Mouse (Mus musculus) neural tube, embryonic 15.5 days (tissue): ENCODE results near the gene Nuak1. TPM values are rescaled to one million over a fixed set of nuclear protein-coding genes. Genes with fewer than 3 reads are reported as not detected.

Source experiments
- ATAC-seq: fragments of 200-750 bp; cut with Nextera tagmentation; 2 replicates; pipeline ENCODE4 v1.8.0; 2017; ENCODE audit warnings: mild to moderate bottlenecking, moderate TSS enrichment, moderate library complexity; ENCODE audit not compliant: low FRiP score
- H3K27ac ChIP-seq: fragments of 300-500 bp; sonication (generic); replicated peaks from 2 replicates; pipeline ENCODE4 v1.5.1; 2015; ENCODE audit warnings: mild to moderate bottlenecking, inconsistent platforms
- H3K27me3 ChIP-seq: fragments of 300-500 bp; sonication (generic); replicated peaks from 2 replicates; pipeline ENCODE4 v1.6.1; 2015; ENCODE audit warnings: inconsistent platforms
- H3K36me3 ChIP-seq: fragments of 300-500 bp; sonication (generic); 2 replicates; pipeline ENCODE4 v1.6.1; 2015; ENCODE audit warnings: inconsistent platforms
- H3K4me1 ChIP-seq: fragments of 300-500 bp; sonication (generic); 2 replicates; pipeline ENCODE4 v1.6.1; 2015; ENCODE audit warnings: inconsistent platforms
- H3K4me2 ChIP-seq: fragments of 300-500 bp; sonication (generic); 2 replicates; pipeline ENCODE4 v1.6.1; 2015; ENCODE audit warnings: inconsistent platforms, mild to moderate bottlenecking, moderate library complexity
- H3K4me3 ChIP-seq: fragments of 300-500 bp; sonication (generic); replicated peaks from 2 replicates; pipeline ENCODE4 v1.5.1; 2015; ENCODE audit warnings: mild to moderate bottlenecking, inconsistent platforms
- H3K9ac ChIP-seq: fragments of 300-500 bp; sonication (generic); replicated peaks from 2 replicates; pipeline ENCODE4 v1.6.1; 2015; ENCODE audit warnings: mild to moderate bottlenecking, inconsistent platforms
- H3K9me3 ChIP-seq: fragments of 300-500 bp; sonication (generic); replicated peaks from 2 replicates; pipeline ENCODE4 v1.6.1; 2016; ENCODE audit warnings: inconsistent platforms
- WGBS: fragments of 180-500 bp; shearing (Covaris S2); methylation state at CpG from one replicate; pipeline ENCODE4 v1.1.7; 2015; ENCODE audit warnings: mixed read lengths; 5-methylcytosine and 5-hydroxymethylcytosine counted together
- polyA plus RNA-seq: library from polyadenylated mRNA; unstranded; fragments of >200 nt; fragmentation: Nextera tagmentation; extraction: Ambion mirVana; gene quantifications from 2 replicates; pipeline ENCODE4 v1.2.1, GENCODE M21; 2015

The Nuak1 gene
- polyA plus RNA-seq, 1 experiment from 2014 or later = 4.8 TPM

DNA sequence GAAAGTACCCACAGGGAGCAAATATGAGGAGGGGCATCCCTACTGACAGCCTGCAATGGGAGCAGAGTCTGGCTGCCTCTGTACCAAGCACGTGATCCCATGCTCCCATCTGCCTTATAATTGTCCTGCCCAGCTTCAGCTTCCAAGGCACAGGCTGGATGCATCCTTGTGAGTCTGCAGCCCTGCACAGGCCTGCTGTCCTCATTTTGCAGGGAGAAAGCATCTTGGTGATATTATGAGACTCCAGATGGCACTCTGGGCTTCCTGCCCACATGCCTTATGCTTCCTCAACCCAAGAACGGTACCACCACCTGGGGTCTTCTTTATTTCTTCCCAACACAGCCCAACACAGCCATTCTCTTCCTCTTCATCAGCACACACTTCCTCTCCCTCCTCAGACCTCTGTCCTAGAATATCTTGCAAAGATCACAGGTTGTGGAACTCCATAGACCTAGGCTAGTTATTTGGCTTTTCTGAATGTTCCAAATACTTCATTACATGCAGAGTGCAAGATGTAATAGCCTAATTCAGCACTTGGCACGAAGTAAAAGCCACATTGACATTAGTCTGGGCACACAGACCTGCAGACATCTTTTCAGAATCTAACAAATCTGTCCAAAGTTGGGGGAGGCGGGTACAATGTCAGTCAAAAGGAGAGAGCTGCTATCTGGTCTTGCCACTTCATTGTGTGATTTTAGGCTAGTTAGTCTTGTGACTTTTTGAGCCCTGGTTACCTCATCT, 82.2 kb downstream of the Nuak1 start:
- H3K4me3 ChIP-seq = no peak overlapping the region
- H3K27me3 ChIP-seq = no peaks in the 10 kb centered on the region
- 51% methylated on average over 4 of the region's 4 CpGs for WGBS
- no peak overlapping the region for H3K4me2 ChIP-seq
- H3K36me3 ChIP-seq = no peaks in the 10 kb centered on the region
- H3K9me3 ChIP-seq = no peaks in the 10 kb centered on the region
- H3K27ac ChIP-seq = peak overlapping the region; percentile 30; the same call in 1 of the 2 replicates
- 0 out of 2 replicates have a peak, but pooled peaks cover 6% of the 10 kb centered on the region for H3K4me1 ChIP-seq
- ATAC-seq = no peak
- no peak overlapping the region for H3K9ac ChIP-seq

DNA sequence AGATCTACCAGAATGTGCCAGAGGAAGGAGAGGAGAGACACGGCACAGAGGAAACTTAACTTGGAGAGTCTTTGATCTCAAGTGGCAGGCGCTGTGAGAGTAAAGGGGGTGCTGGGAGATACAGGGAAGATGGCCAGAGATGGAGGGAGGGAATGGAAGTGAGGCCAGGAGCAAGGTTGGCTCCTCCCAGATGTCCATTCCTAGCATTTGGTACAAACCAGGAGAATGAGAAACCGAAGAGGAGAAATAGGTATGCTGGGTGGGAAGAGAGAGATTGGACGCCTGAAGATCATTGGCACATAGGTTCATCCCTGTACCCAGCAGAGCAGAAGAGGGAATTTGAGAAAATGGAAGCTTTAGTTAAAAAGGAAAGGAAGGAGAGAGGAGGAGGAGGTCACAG, 82.8 kb downstream of the Nuak1 start:
- Histone ChIP-seq H3K27me3 (no peaks in the 10 kb centered on the region), H3K36me3 (no peaks in the 10 kb centered on the region), H3K9ac (no peak overlapping the region), H3K4me2 (no peak overlapping the region), H3K4me3 (no peak overlapping the region), H3K27ac (peak overlapping the region; percentile 30; the same call in 1 of the 2 replicates), H3K9me3 (no peaks in the 10 kb centered on the region), H3K4me1 (0 out of 2 replicates have a peak, but pooled peaks cover 6% of the 10 kb centered on the region)
- 90% methylated on average over 4 of the region's 4 CpGs for WGBS
- ATAC-seq = no peak

DNA sequence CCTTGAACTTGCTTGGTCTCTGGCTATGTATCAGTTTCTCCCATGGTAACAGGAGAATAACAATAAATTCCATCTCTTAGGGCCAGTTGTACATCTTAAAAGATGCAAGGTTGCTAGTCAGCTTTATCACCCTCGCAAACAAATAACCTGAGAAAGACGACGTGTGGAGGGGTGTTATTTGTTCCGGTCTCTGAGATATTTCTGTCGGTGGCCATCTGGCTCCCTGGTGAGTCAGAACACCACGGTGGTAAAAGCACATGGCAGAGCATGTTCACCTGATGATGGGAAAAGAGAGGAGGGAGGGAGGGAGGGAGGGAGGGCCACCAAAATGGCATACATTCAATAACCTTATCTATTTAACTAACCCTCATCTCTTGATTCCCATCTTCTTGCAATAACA, 86.1 kb downstream of the Nuak1 start:
- WGBS = 61% methylated on average over 6 of the region's 6 CpGs
- Histone ChIP-seq H3K4me1 (0 out of 2 replicates have a peak, but pooled peaks cover 6% of the 10 kb centered on the region), H3K9me3 (no peaks in the 10 kb centered on the region), H3K9ac (no peak overlapping the region), H3K4me3 (no peak overlapping the region), H3K27me3 (no peaks in the 10 kb centered on the region), H3K36me3 (no peaks in the 10 kb centered on the region), H3K27ac (no peak overlapping the region), H3K4me2 (no peak overlapping the region)
- no peak for ATAC-seq

DNA sequence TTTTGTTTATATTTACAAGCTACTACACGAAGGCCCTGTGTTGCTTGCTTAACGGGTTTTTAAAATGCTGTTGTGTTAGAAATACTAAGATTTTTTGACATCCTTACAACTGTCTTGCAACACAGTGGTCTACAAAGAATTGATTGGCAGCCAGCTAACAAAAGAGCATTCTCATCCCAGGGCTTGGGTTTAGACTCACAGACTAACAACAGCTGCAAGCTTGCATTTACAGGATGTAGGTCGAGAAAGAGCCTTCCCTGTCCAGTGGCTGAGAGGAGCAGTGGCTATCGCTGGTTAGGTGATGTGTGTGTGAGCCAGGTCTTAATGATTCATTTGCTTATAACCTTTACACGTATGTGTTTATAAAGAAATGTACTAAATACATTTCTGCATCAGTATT, 94.7 kb downstream of the Nuak1 start:
- ATAC-seq = no peak
- WGBS = 81% methylated on average over 5 of the region's 5 CpGs
- no peaks in the 10 kb centered on the region for H3K4me1 ChIP-seq

DNA sequence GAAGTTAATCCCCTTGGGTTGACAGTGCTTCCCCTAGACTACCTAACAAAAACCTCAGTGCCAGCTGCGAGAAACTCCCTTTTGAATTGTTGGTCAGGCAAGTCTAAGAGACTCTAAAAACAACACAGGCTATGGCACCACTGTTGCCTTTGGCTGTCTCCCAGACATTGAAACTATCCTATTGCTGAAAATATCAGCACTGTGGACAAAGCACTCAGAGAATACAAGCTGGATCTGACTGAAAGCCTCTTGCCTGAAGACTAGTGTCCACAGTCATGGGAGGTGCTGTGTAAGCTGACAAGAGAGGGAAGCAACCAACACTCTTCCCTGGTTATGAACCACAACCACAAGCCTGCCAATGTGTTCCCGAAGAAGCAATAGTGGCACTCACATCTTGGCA, 96.9 kb downstream of the Nuak1 start:
- no peak overlapping the region for H3K27ac ChIP-seq
- no peaks in the 10 kb centered on the region for H3K9me3 ChIP-seq
- H3K4me3 ChIP-seq = no peak overlapping the region
- ATAC-seq = no peak
- no peaks in the 10 kb centered on the region for H3K36me3 ChIP-seq
- WGBS = 92% methylated on average over 2 of the region's 2 CpGs
- no peaks in the 10 kb centered on the region for H3K4me1 ChIP-seq
- no peak overlapping the region for H3K9ac ChIP-seq
- no peak overlapping the region for H3K4me2 ChIP-seq
- no peaks in the 10 kb centered on the region for H3K27me3 ChIP-seq

More for the DNA sequence above, 94.7 kb downstream of the Nuak1 start:
- Histone ChIP-seq H3K4me3 (no peak overlapping the region), H3K27ac (no peak overlapping the region), H3K27me3 (no peaks in the 10 kb centered on the region), H3K9ac (no peak overlapping the region), H3K36me3 (no peaks in the 10 kb centered on the region), H3K4me2 (no peak overlapping the region), H3K9me3 (no peaks in the 10 kb centered on the region)

DNA sequence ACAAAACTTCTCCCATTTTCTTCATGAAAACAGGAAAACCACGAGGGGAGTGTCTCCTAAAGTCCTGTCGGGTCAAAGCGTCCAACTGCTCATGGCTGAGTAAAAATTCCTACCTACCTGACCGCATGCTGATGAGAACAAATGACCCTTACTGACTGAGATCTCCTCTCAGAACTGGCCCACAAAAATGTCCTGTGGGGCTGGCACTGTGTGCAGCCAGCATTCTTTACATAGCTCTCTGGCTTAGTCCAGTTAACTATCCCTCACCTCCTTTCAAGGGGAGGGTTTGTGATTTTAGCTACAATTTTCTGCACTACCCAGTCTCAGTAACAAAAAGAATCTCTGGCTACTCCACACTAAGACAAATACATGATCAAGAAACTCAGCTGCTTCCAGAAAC, 100.9 kb downstream of the Nuak1 start:
- no peak overlapping the region for H3K4me2 ChIP-seq
- no peak for ATAC-seq

DNA sequence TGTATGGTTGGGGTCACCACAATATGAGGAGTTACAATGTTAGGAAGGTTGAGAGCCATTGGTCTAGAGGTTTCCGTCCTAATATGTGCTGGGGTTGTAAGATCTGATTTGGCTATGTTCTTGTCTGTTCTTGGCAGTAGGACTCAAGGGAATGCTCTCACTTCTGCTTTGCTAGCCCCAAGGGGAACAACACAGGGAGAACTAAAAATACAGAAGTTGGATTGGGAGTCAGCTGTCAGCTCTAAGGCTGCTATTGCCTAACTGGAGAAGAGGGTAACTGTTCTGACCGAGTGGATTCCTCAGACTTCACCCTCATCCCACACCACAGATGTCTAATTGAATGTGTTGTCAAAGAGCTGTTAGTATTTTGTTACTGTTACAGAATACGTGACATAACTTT, 101.6 kb downstream of the Nuak1 start:
- 89% methylated on average over 3 of the region's 3 CpGs for WGBS
- Histone ChIP-seq H3K36me3 (no peaks in the 10 kb centered on the region), H3K4me3 (no peak overlapping the region), H3K27me3 (no peaks in the 10 kb centered on the region), H3K9ac (no peak overlapping the region), H3K4me1 (no peaks in the 10 kb centered on the region), H3K9me3 (no peaks in the 10 kb centered on the region), H3K27ac (no peak overlapping the region), H3K4me2 (no peak overlapping the region)
- ATAC-seq = no peak

More for the DNA sequence above, 100.9 kb downstream of the Nuak1 start:
- Histone ChIP-seq H3K9ac (no peak overlapping the region), H3K4me1 (no peaks in the 10 kb centered on the region), H3K4me3 (no peak overlapping the region), H3K27ac (no peak overlapping the region), H3K27me3 (no peaks in the 10 kb centered on the region), H3K9me3 (no peaks in the 10 kb centered on the region), H3K36me3 (no peaks in the 10 kb centered on the region)
- 82% methylated on average over 4 of the region's 4 CpGs for whole genome bisulfite sequencing

DNA sequence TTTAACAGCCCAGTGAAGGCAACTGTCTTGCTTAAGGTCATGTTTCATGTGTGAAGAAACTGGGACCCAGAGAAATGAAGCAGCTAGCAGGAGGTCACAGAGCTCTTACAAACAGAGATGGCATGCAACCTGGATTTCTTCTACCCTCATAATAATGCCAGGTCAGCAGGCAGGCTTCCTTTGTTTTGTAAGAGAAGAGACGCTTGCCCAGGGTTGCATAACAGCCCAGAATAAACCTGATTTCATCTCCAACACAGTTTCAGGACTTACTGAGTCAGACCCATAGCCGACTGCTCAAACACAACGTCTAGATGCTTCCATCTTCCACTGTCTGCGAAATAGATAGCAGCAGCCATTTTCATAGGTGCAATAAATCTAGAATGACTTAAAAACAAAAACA, 105.0 kb downstream of the Nuak1 start:
- 89% methylated on average over 4 of the region's 4 CpGs for WGBS
- H3K36me3 ChIP-seq = no peaks in the 10 kb centered on the region
- no peak overlapping the region for H3K4me2 ChIP-seq
- no peaks in the 10 kb centered on the region for H3K4me1 ChIP-seq
- no peaks in the 10 kb centered on the region for H3K9me3 ChIP-seq
- H3K27me3 ChIP-seq = no peaks in the 10 kb centered on the region
- H3K4me3 ChIP-seq = no peak overlapping the region
- no peak overlapping the region for H3K27ac ChIP-seq
- H3K9ac ChIP-seq = no peak overlapping the region
- ATAC-seq = no peak

DNA sequence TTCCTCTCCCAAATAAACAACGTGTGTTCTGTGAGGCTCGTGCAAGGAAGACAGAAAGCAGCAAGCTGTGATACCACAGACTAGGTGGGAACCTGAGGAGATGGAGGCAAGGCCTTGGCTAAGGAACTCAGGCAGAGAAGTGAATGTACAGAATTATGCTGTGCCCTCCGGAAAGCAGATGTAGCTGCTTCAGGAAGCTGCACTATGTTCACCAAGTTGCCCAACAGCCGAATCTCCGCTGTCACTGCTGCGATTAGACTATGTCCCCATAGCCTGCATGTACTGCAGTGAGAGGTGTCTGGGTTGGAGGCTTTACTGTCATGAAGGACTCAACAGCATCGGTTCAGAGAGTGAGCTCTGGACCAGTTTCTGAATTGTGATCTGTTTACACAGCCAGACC, 110.6 kb downstream of the Nuak1 start:
- no peak for ATAC-seq

DNA sequence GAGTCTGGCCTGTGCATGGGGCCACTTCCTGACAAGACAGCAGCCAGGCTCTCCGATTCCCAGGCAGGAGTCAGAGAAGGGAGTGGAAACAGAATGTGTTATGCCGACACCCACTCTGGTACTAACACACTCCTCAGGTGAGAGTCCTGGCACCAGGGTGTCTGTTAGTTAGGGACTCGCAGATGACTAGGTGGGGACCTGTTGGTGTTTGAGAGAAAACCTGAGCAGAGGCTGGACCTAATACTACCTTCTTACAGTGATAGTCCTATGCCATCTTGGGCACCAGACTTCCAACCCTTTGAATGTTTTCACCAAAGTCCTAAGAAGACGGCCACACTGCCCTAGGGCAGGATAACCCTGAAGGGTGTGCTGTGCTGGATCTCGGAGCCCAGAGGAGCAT, 111.1 kb downstream of the Nuak1 start:
- H3K9ac ChIP-seq = no peak overlapping the region
- no peaks in the 10 kb centered on the region for H3K36me3 ChIP-seq
- no peaks in the 10 kb centered on the region for H3K4me1 ChIP-seq
- H3K27ac ChIP-seq = no peak overlapping the region
- ATAC-seq = no peak
- WGBS = 81% methylated on average over 5 of the region's 5 CpGs
- H3K9me3 ChIP-seq = no peaks in the 10 kb centered on the region
- H3K27me3 ChIP-seq = no peaks in the 10 kb centered on the region
- H3K4me3 ChIP-seq = no peak overlapping the region
- H3K4me2 ChIP-seq = no peak overlapping the region

More for the DNA sequence above, 110.6 kb downstream of the Nuak1 start:
- H3K27ac ChIP-seq = no peak overlapping the region
- H3K4me1 ChIP-seq = no peaks in the 10 kb centered on the region
- H3K4me2 ChIP-seq = no peak overlapping the region
- WGBS = 84% methylated on average over 7 of the region's 7 CpGs
- no peaks in the 10 kb centered on the region for H3K27me3 ChIP-seq
- H3K9me3 ChIP-seq = no peaks in the 10 kb centered on the region
- H3K9ac ChIP-seq = no peak overlapping the region
- H3K36me3 ChIP-seq = no peaks in the 10 kb centered on the region
- no peak overlapping the region for H3K4me3 ChIP-seq

DNA sequence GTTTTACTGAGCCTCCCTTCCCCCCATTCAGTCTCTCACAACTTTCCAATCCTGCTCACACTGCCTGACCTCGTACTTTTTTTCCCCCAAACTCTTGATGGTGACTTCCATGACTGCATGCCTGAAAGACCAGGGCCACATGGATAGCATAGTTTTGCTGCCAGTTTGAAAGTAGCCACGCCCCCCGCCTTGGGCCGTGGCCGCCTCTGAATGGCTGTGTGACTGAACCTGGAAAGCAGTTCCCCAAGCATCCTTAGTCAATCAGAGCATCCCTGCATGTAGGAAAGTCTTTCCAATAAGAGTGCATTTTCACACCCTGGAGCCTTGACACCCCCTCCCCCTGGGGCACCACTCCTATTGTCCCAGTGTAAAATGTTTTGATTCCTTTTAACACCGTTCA, 116.4 kb downstream of the Nuak1 start:
- H3K27ac ChIP-seq = no peak overlapping the region
- WGBS = 65% methylated on average over 6 of the region's 6 CpGs
- no peaks in the 10 kb centered on the region for H3K4me1 ChIP-seq
- H3K27me3 ChIP-seq = no peaks in the 10 kb centered on the region
- H3K4me2 ChIP-seq = no peak overlapping the region
- H3K9me3 ChIP-seq = no peaks in the 10 kb centered on the region
- no peak overlapping the region for H3K4me3 ChIP-seq
- H3K36me3 ChIP-seq = no peaks in the 10 kb centered on the region
- ATAC-seq = no peak
- no peak overlapping the region for H3K9ac ChIP-seq
